Mouse (Mus musculus) gastrocnemius, adult 2 months (tissue): ENCODE results near the gene Mcrs1. TPM values are rescaled to one million over a fixed set of nuclear protein-coding genes. Genes with fewer than 3 reads are reported as not detected.

Experiments used
- DNase-seq: peaks from one replicate; pipeline ENCODE4 v3.0.0; 2022
- H3K27ac ChIP-seq: fragments of 200-600 bp; 2 replicates; pipeline ENCODE4 v1.8.1; 2022; ENCODE audit warnings: mild to moderate bottlenecking
- H3K4me3 ChIP-seq: fragments of 200-600 bp; 2 replicates; pipeline ENCODE4 v1.8.1; 2022; ENCODE audit warnings: mild to moderate bottlenecking, moderate library complexity
- CTCF ChIP-seq: fragments of 200-600 bp; IDR thresholded peaks from 2 replicates; pipeline ENCODE4 v1.8.1; 2022; ENCODE audit warnings: antibody characterized with exemption, mild to moderate bottlenecking, moderate library complexity
- intact Hi-C: fragments of 180-260 bp; cut with DNase I; formaldehyde crosslinking; loops from one replicate; pipeline ENCODE4 v1.15.1; 2025
- total RNA-seq, 2 experiments: library from RNA; stranded (reverse); gene quantifications; 2 replicates each; pipeline ENCODE4 v1.2.3; 2021

Gene Mcrs1
- total RNA-seq, 2 experiments from 2014 or later, result 25.6 to 33.7 TPM

- Histone ChIP-seq H3K27ac (no peak overlapping the region), H3K4me3 (no peak overlapping the region)
- no peak for TF ChIP-seq CTCF
- no peak for DNase-seq
- intact Hi-C loops, result no loop called here
These were observed 30.3 kb downstream of the Mcrs1 start for GRCm38 (mm10) chr15:99221315-99221952.

- intact Hi-C loops, result no loop called here
- Histone ChIP-seq H3K27ac (no peak overlapping the region), H3K4me3 (no peak overlapping the region)
- TF ChIP-seq CTCF, result no peak
- no peak for DNase-seq
These were observed 34.1 kb downstream of the Mcrs1 start for GRCm38 (mm10) chr15:99217630-99218029.

- intact Hi-C loops, result loop anchor here (1.0 kb wide), 1 partner anchor 49 kb away; no protein-coding TSS in a partner anchor
- no peak for TF ChIP-seq CTCF
- no peak for DNase-seq
- Histone ChIP-seq H3K4me3 (no peak overlapping the region), H3K27ac (no peak overlapping the region)
These were observed 35.9 kb downstream of the Mcrs1 start for GRCm38 (mm10) chr15:99215741-99216463.

- H3K4me3 ChIP-seq, result no peak overlapping the region
- intact Hi-C loops, result loop anchor here (1.0 kb wide), 1 partner anchor 50 kb away; no protein-coding TSS in a partner anchor
- DNase-seq, result no peak
- H3K27ac ChIP-seq, result no peak overlapping the region
- TF ChIP-seq CTCF, result peak; percentile 64
These were observed 36.8 kb downstream of the Mcrs1 start for GRCm38 (mm10) chr15:99214941-99215340.

GRCm38 (mm10) chr15:99213183-99213582 lies 38.6 kb downstream of the Mcrs1 start:
- intact Hi-C loops, result no loop called here
- no peak for TF ChIP-seq CTCF
- Histone ChIP-seq H3K4me3 (no peak overlapping the region), H3K27ac (no peak overlapping the region)
- DNase-seq, result no peak

- intact Hi-C loops, result loop anchor here (10.0 kb wide), 1 partner anchor 151 kb away; the partner anchor contains the start of gene Prph
- TF ChIP-seq CTCF, result no peak
- Histone ChIP-seq H3K4me3 (no peak overlapping the region), H3K27ac (no peak overlapping the region)
- DNase-seq, result no peak
These were observed 45.8 kb downstream of the Mcrs1 start for GRCm38 (mm10) chr15:99205959-99206358.

GRCm38 (mm10) chr15:99198761-99199160 lies 53.0 kb downstream of the Mcrs1 start:
- DNase-seq, result no peak
- no peak overlapping the region for H3K4me3 ChIP-seq
- TF ChIP-seq CTCF, result peak; percentile 50
- intact Hi-C loops, result no loop called here
- no peak overlapping the region for H3K27ac ChIP-seq

GRCm38 (mm10) chr15:99195043-99195442 lies 56.7 kb downstream of the Mcrs1 start:
- Histone ChIP-seq H3K4me3 (no peak overlapping the region), H3K27ac (no peak overlapping the region)
- no peak for DNase-seq
- no peak for TF ChIP-seq CTCF
- intact Hi-C loops, result no loop called here

GRCm38 (mm10) chr15:99194358-99194757 lies 57.4 kb downstream of the Mcrs1 start:
- no peak for DNase-seq
- H3K27ac ChIP-seq, result no peak overlapping the region
- H3K4me3 ChIP-seq, result no peak overlapping the region
- intact Hi-C loops, result no loop called here
- TF ChIP-seq CTCF, result no peak

Other genes with a start within 250 kb of the Mcrs1 start
- gene Tuba1c, start 222.1 kb downstream of the Mcrs1 start, total RNA-seq, result 1 to 10 TPM; 7.1 to 7.7 TPM
- 1 to 10 TPM in 1 of 2 experiments, under 1 TPM in 1; 0.31 to 1.2 TPM for gene Prph, start 196.8 kb downstream of the Mcrs1 start, total RNA-seq
- not detected for gene Troap, start 177.4 kb downstream of the Mcrs1 start, total RNA-seq
- gene C1ql4, start 164.1 kb downstream of the Mcrs1 start, total RNA-seq, result not detected
- not detected for gene Dnajc22, start 158.8 kb downstream of the Mcrs1 start, total RNA-seq
- gene Spats2, start 126.0 kb downstream of the Mcrs1 start, total RNA-seq, result 1 to 10 TPM; 3.7 to 4.3 TPM
- gene Kcnh3, start 27.1 kb downstream of the Mcrs1 start, total RNA-seq, result not detected
- 10 to 100 TPM; 24.8 to 27.0 TPM for gene Prpf40b, start 43.1 kb upstream of the Mcrs1 start, total RNA-seq
- not detected for gene Fam186b, start 43.9 kb upstream of the Mcrs1 start, total RNA-seq
- 1 to 10 TPM; 5.5 to 7.2 TPM for gene Fmnl3, start 118.5 kb upstream of the Mcrs1 start, total RNA-seq
- 100 to 1,000 TPM; 181 to 184 TPM for gene Tmbim6, start 140.9 kb upstream of the Mcrs1 start, total RNA-seq
- gene Nckap5l, start 205.8 kb upstream of the Mcrs1 start, total RNA-seq, result 1 to 10 TPM; 2.3 to 2.7 TPM
- gene Bcdin3d, start 222.8 kb upstream of the Mcrs1 start, total RNA-seq, result 1 to 10 TPM; 4.3 to 4.5 TPM